Comparison of ENCODE assay signal across 8 mouse cellular contexts in the genomic region with DNA sequence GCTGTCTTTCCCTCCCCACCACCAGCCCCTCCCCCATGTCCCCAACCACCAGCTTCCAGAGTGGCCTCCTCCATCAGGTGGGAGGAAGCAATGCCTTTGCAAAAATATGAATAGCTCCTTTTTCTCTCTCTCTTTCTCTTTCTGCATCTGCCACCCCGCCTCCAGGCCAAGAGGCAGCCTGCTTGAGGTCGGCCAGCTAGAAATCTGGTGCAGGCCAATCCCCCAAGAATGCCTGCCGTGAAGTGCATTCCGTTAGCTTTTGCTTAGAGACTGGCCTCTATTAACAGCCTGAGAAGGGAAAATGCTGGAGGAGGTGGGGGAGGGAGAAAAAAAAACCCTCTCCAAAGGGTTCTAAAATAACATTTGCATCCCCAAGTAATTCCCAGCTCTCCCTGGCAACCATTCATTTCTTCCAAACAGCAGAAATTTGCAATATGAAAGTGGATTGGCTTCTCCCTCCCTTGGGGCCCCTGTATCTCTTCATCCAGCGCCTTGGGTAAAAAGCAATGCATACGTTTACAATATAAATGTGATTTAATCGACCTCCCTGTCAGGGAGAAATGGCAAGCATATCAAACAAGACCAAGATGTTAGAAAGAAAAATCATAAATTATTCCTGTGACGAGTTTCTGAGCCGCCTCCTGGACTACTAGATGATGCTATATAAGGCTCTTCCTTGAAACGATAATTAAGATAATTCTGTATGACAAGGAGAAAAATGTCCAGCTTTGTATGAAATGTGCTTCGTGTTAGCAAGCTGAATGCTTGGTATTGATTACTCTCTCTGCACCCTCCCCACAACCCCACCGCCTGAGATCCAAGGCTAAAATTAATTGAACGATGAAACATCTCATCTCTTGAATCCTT.
DNase-seq lines count a peak whose midpoint lies in the region; ATAC-seq lines count a peak whose summit lies in the region.

No protein-coding gene starts in this region.

- H3K4me1 ChIP-seq in forebrain, embryonic 10.5 days = peaks cover 76% of the 10 kb centered on the region
- peaks cover 74% of the 10 kb centered on the region for H3K4me1 ChIP-seq in limb, embryonic 13.5 days

- 23% methylated on average over 13 of the region's 13 CpGs for WGBS in forebrain, embryonic 10.5 days
- 17% methylated on average over 13 of the region's 13 CpGs for WGBS in limb, embryonic 13.5 days

- peak overlapping the region; percentile 91 for H3K27ac ChIP-seq in forebrain, embryonic 10.5 days
- peak overlapping the region; percentile 85 for H3K27ac ChIP-seq in limb, embryonic 13.5 days

- peak overlapping the region; percentile 26 for H3K4me2 ChIP-seq in limb, embryonic 13.5 days (replicated peaks)

- H3K4me3 ChIP-seq in forebrain, embryonic 10.5 days = peak overlapping the region; percentile 21; the same call in 1 of the 2 replicates
- no peak overlapping the region for H3K4me3 ChIP-seq in limb, embryonic 13.5 days

- no peaks in the 10 kb centered on the region for H3K9me3 ChIP-seq in forebrain, embryonic 10.5 days
- no peaks in the 10 kb centered on the region for H3K9me3 ChIP-seq in limb, embryonic 13.5 days

- H3K36me3 ChIP-seq in forebrain, embryonic 10.5 days (replicated peaks) = no peaks in the 10 kb centered on the region
- H3K36me3 ChIP-seq in limb, embryonic 13.5 days = no peaks in the 10 kb centered on the region

- no peak for ATAC-seq in limb, embryonic 13.5 days (ENCODE audit: low FRiP score, low read depth)

- intact Hi-C loops in heart, postnatal 14 days (cut with DNase I) = no loop called here

- H3K9ac ChIP-seq in limb, embryonic 13.5 days = no peak overlapping the region

- H3K27me3 ChIP-seq in forebrain, embryonic 10.5 days (ENCODE audit: poor library complexity, severe bottlenecking) = no peaks in the 10 kb centered on the region
- H3K27me3 ChIP-seq in limb, embryonic 13.5 days = no peaks in the 10 kb centered on the region

- peak; percentile 29 to 64 for DNase-seq in left cerebral cortex, adult 18-20 months (ENCODE audit: low spot score in 2 of 2)
- DNase-seq in left cerebral cortex, adult 11 months (ENCODE audit: low spot score) = no peak
- DNase-seq in forebrain, embryonic 10.5 days (ENCODE audit: extremely low spot score, low spot score) = peak; percentile 79
- peak; percentile 50 for DNase-seq in telencephalon, adult 2 months (ENCODE audit: low read depth, low spot score)
- no peak for DNase-seq in thymus, postnatal 14 days
- DNase-seq in heart, postnatal 14 days = no peak
- DNase-seq in adrenal gland, adult 2 months = no peak

Comparison
In these comparisons a context has a peak if more than half of its experiments do, and no peak if none do; other contexts are left out.
1. DNase-seq: peak in left cerebral cortex, adult 18-20 months (2 of 2), forebrain, embryonic 10.5 days (single experiment) and telencephalon, adult 2 months (single experiment); none in left cerebral cortex, adult 11 months (single experiment), thymus, postnatal 14 days (single experiment), heart, postnatal 14 days (0 of 2) and adrenal gland, adult 2 months (single experiment).